Mouse (Mus musculus) gastrocnemius, adult 18-20 months (tissue): ENCODE measurements around the gene Sbno1. TPM values are rescaled to one million over a fixed set of nuclear protein-coding genes. Genes with fewer than 3 reads are reported as not detected.

Source experiments
- DNase-seq: peaks from one replicate; pipeline ENCODE4 v3.0.0; 2021; ENCODE audit warnings: low spot score
- microRNA-seq: library from miRNA; unstranded; fragments of <30 nt; microRNA quantifications from one replicate; pipeline ENCODE4 v1.2.0, GENCODE M21; 2021
- total RNA-seq, 2 experiments: library from RNA; stranded (reverse); gene quantifications; 2 replicates each; pipeline ENCODE4 v1.2.3; 2021

Gene Sbno1
- total RNA-seq, 2 experiments from 2014 or later = 40.4 to 42.4 TPM

- DNase-seq = no peak
Measured at GRCm38 (mm10) chr5:124337909-124338308, 87.9 kb downstream of the Sbno1 start.

GRCm38 (mm10) chr5:124337103-124337502, 88.7 kb downstream of the Sbno1 start:
- no peak for DNase-seq

- DNase-seq = no peak
Measured at GRCm38 (mm10) chr5:124334392-124334791, 91.4 kb downstream of the Sbno1 start.

GRCm38 (mm10) chr5:124330086-124330485, 95.7 kb downstream of the Sbno1 start:
- no peak for DNase-seq

DNA sequence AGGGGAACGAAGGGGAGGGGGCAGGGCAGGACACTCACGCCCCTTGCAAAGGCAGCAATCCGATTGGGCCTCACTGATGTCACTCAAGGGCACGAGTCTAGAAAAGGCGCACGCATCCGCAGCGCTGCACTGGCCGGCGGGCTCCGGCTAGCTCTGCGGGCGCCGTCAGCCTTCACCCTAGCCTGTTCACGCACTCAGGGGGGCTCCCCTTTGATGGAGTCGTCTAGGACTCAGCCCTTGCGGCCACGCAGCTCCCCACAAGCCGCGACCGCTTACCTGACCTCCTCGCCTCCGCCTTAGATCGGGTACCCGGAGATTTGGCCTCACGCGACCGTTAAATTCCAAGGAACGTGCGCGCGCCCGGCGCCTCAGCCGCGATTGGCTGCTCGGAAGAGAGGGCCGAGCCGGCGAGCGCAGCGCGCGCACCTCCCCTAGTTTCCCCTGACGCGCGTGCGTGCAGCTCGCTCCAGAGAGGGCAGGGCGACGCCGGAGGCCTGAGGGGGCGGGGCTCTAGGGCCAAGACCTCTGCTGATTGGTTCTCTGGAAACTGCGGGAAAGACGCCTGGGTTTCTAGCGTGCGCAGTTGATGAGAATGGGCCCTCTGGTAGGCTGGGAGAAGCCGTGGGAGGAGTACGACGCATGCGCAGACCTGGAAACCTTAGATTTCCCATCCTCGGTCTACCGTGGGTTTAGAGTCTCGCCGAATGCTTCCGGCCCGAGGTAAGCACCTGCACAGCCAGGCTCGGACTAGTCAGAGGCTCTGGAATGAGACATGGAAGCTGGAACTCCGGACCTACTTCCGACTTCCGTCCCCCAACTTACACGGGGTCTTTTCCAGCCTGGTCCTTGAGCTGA, 98.1 kb downstream of the Sbno1 start, which contains the start of the genes Mphosph9 and 2810006K23Rik:
TSS of gene Mphosph9 (minus strand) at position 463 of the 855 bp plus-strand sequence.
TSS of gene 2810006K23Rik (plus strand) at position 580 of the 855 bp plus-strand sequence.
- DNase-seq = peak; percentile 99

DNA sequence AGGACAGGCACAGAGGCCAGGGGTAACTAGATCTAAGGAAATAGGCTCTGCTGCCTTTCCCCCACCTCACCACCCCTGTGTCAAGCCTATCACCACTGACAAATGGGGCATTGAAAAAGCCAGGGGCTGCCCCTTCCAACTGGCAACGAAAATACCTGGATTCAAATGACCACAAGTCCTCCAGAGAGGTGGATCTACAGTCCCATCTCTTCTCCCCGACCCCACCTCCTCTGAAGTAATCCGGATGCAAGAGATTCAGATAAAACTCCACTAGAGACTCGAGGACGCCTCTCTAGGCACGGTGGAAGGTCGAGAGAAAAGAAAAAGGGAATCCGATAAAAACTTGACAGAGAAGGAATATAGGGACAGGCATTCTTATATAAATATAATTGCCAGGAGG, 99.0 kb downstream of the Sbno1 start:
- no peak for DNase-seq

Small RNA genes within 50 kb of the gene (microRNA-seq; reads per million reads assigned to microRNA genes)
- not detected for gene Gm27486

Other genes starting within 250 kb of the Sbno1 start
- 10 to 100 TPM; 19.6 to 20.9 TPM for gene Pitpnm2, start 176.2 kb downstream of the Sbno1 start, total RNA-seq
- 1 to 10 TPM; 3.1 to 3.3 TPM for gene Mphosph9, start 98.0 kb downstream of the Sbno1 start, total RNA-seq
- 1 to 10 TPM; 7.3 to 7.7 TPM for gene 2810006K23Rik, start 97.9 kb downstream of the Sbno1 start, total RNA-seq
- 100 to 1,000 TPM; 146 to 161 TPM for gene Cdk2ap1, start 62.9 kb downstream of the Sbno1 start, total RNA-seq
- 100 to 1,000 TPM; 167 to 244 TPM for gene Kmt5a, start 13.9 kb upstream of the Sbno1 start, total RNA-seq
- gene Rilpl2, start 52.4 kb upstream of the Sbno1 start, total RNA-seq = 1 to 10 TPM; 4.6 to 5.6 TPM
- gene Snrnp35, start 57.1 kb upstream of the Sbno1 start, total RNA-seq = 10 to 100 TPM; 21.0 to 28.1 TPM
- 100 to 1,000 TPM; 261 to 262 TPM for gene Rilpl1, start 105.4 kb upstream of the Sbno1 start, total RNA-seq
- gene Tmed2, start 114.7 kb upstream of the Sbno1 start, total RNA-seq = 100 to 1,000 TPM; 145 to 151 TPM
- gene Ddx55, start 126.9 kb upstream of the Sbno1 start, total RNA-seq = 1 to 10 TPM; 4.1 to 4.2 TPM
- 10 to 100 TPM; 36.0 to 36.2 TPM for gene Eif2b1, start 153.1 kb upstream of the Sbno1 start, total RNA-seq
- 10 to 100 TPM; 17.0 to 18.1 TPM for gene Gtf2h3, start 153.1 kb upstream of the Sbno1 start, total RNA-seq
- gene Atp6v0a2, start 202.6 kb upstream of the Sbno1 start, total RNA-seq = 10 to 100 TPM; 31.2 to 33.2 TPM